Mouse (Mus musculus) splenic B cell, adult 2 months (primary cell): Measurements from ENCODE around the gene Ero1l.

Experiments
- DNase-seq: peaks from one replicate; pipeline ENCODE4 v3.0.0-alpha.2; 2011; ENCODE audit warnings: low read depth, low spot score
- H3K27me3 ChIP-seq: 2 replicates; pipeline ENCODE4 v1.6.1; 2012; ENCODE audit warnings: mild to moderate bottlenecking, low read length, moderate library complexity, mixed read lengths; ENCODE audit not compliant: control insufficient read depth, poor library complexity, insufficient read depth, severe bottlenecking
- H3K36me3 ChIP-seq: 2 replicates; pipeline ENCODE4 v1.6.1; 2012; ENCODE audit warnings: mild to moderate bottlenecking, low read length, moderate library complexity, mixed read lengths; ENCODE audit not compliant: control insufficient read depth, poor library complexity, insufficient read depth, severe bottlenecking

Gene Ero1l

DNA sequence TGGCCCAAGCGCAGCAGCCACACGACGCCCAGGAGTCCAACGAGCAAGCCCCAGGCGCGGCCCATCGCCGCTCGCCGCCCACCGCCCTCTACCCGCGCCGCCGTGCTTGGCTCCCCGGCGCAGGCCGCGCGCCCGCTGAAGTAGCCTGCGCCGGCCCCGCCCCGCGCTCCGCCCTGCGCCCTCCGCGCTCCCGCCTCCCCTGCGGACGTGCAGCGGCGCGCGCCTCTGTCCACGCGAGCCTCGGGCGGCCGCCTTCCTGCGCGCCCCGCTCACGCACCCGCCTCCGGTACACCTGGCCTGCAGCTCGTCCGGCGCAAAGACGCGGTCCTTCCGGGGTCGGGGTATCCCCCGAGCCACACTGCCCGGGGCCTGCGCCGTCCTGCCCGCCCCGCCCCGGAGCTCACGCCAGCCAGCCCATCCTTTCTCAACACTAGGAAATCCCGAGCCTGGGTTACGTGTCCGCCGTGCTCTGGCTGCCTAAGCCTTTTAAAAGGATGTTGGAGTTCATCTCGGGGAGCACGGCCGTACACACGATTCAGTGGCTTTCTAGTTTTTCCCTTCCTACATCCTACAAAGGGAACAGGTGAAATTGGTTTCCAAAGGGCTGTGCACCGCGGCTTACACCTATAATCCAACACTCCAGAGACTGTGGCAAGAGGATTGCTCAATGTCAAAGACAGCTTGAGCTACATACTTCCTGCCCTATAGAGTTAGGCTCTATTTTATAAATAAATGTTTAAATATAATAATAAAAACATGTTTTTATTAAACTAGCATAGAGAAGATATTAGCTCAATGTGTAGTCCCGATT lies at the start of gene Ero1l:
Gene Ero1l, minus strand, starts transcription at position 346 of the 811 bp plus-strand sequence.
- Histone ChIP-seq H3K36me3 (no peaks in the 10 kb centered on the region), H3K27me3 (no peaks in the 10 kb centered on the region)
- DNase-seq = peak; percentile 80

DNA sequence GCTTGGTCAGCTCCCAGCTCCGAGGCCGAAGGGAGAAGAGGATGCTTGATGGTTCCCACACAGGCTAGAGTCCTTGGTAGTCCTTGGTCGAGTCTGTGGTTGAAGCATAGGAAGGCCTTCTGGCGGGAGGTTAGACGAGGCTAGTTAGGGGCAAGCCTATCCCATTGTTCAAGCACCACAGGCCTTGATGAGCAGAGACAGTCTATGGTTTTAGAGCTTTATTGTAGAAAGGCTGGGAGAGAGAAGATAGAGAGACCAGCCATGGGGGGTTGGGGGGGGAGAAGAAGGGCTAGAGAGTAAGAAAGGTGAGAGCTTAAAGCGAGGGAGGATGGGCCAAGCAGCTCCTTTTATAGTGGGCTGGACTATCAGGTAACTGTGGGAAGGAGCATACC lies 46.6 kb upstream of the Ero1l start:
- DNase-seq = no peak
- Histone ChIP-seq H3K27me3 (no peaks in the 10 kb centered on the region), H3K36me3 (peaks cover 8% of the 10 kb centered on the region)

DNA sequence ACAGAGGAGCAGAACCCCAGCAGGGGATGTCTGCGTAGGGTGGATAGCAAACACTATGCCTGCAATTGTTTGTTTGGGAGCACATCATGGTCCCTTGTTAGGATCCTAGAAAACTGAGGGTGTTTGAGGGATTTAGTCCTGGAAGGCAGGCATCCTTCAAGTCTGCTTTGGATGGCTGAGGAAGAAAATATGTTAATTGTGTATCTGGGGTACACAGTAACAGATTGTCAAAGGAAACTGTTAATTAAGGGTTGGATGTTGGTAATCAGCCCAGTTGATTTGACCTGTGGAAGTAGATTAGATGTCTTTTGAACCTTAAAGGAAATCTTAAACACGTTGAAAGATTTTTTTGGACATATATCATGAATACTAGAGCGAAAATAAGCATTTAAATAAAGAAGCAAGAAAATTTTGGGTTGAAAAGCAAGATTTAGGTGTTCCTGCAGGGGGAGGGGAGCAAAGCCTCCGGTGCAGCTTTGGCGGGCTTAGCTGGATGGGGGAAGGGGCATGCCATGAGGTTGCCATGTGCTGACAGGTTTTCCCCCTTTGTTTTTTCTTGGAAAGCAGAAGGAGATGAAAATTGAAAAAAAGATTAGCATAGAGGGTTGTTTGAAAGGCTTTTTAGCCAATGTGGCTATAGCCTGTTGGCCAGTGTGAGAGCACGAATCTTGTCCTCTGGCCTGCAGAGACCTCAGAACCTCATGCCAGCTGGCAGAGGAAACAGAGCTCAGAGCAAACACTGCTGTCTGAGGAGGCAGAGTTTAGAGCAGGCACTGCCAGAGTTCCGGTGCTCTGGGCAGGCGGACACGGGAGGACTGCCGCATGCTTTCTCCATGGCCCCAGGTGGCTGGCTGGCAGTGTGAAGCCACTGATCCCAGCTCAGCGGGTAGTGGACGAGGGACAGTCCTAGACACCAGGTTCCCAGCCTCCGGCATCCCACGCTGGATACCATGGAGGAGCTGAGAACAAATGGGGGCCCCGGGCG lies 45.9 kb upstream of the Ero1l start:
- H3K36me3 ChIP-seq = peaks cover 5% of the 10 kb centered on the region
- H3K27me3 ChIP-seq = no peaks in the 10 kb centered on the region
- no peak for DNase-seq

DNA sequence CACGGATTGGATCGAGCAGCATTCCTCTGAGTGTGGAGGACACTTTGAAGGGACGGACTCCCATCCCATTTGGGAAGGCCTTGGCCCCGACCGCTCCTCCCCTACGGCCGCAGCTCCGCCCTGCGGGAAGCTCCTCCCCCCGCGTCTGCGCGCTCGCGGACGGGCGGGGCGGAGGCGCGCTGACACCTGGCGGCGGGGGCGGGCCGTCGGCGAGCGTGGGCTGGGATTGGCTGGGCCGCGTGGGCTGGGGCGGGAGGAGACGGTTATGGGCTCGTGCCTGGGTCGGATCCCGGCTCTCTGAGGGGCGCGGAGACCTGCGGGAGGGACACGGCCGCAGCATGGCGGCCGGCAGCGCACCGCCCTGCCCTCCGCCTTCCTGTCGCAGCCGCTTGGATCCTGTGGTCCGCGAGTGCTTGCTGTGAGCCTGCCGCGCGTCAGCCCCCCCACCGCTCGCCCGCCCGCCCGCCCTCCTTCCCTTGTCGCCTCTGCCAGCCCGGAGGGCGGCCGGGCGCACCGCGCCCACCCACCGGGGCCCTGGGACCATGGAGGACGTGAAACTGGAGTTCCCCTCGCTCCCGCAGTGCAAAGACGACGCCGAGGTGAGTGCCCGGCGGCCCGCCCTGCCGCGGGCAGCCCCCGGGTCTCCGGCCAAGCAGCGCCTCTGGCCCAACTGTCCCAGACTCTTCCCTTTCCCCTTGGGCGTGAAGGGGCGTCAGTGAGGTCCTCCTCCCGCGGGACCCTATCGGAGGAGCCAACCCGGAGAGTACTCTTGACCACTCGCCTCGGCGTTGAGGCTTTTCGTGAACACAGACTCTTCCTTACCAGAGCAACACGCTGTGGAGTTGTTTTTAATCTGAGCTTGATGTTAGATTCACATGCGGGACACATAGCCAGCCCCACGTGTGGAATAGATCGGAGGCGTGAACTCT lies 32.6 kb upstream of the Ero1l start, which contains the start of gene Styx:
Gene Styx, plus strand, starts transcription at position 163 of the 929 bp plus-strand sequence.
- Histone ChIP-seq H3K27me3 (no peaks in the 10 kb centered on the region), H3K36me3 (peaks cover 3% of the 10 kb centered on the region)
- peak; percentile 93 for DNase-seq

- Histone ChIP-seq H3K27me3 (no peaks in the 10 kb centered on the region), H3K36me3 (peaks cover 3% of the 10 kb centered on the region; the same call in 1 of the 2 replicates)
- DNase-seq = peak; percentile 97
These were observed 11.1 kb upstream of the Ero1l start, which contains the start of gene Psmc6 for GRCm38 (mm10) chr14:45329589-45330181. Psmc6 (plus strand) TSS chr14:45329788.

- DNase-seq = no peak
- Histone ChIP-seq H3K36me3 (peaks cover 3% of the 10 kb centered on the region; the same call in 1 of the 2 replicates), H3K27me3 (no peaks in the 10 kb centered on the region)
These were observed 10.5 kb upstream of the Ero1l start for GRCm38 (mm10) chr14:45329018-45329588.

DNA sequence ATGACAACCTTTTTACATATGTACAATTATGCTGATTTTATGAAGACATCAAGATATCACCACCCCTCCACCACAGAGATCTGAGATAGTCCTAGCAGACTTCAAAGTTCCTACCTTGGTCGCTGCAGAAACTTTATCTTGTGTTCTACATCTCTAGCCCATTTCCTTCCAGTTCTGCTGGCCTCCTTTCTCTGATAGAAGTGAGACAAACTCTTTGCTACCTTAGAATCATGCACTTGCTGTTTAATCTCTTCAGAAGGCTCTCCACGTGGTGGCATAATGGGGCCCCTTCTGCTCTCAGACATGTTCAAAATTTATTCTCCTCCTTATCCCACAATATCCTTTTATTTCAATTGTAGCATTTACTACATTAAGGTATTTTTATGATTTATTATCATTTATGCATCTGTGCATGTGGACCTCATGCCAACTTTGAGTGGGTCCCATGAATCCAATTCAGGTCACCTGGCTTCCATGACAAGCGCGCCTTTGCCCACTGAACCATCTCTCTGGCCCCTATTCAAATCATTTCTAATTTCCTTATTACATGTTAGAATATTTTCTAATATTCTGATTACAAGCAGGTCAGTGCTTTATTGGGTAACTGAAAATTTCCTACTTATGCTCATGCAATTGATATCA lies 9.6 kb upstream of the Ero1l start:
- no peak for DNase-seq
- Histone ChIP-seq H3K36me3 (peaks cover 3% of the 10 kb centered on the region; the same call in 1 of the 2 replicates), H3K27me3 (no peaks in the 10 kb centered on the region)

DNA sequence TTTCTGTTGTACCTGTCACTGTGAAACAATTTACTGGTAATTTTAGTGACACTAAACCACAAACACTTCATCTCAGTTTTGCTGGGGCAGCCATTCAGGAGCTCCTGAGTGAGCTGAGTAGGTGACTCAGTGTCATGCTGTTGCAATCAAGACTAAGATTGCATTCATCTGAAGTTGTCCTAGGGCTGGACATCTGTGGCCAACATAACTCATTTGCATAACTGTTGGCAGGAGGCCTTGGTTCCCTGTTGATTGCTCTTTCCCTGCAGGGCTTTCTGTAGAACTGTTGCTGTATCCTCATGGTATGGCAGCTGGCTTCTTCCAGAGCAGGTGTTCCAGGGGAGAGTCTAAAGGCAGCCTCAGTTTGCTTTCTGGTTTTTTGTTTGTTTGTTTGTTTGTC lies 6.9 kb upstream of the Ero1l start:
- H3K36me3 ChIP-seq = no peaks in the 10 kb centered on the region
- no peaks in the 10 kb centered on the region for H3K27me3 ChIP-seq
- no peak for DNase-seq

DNA sequence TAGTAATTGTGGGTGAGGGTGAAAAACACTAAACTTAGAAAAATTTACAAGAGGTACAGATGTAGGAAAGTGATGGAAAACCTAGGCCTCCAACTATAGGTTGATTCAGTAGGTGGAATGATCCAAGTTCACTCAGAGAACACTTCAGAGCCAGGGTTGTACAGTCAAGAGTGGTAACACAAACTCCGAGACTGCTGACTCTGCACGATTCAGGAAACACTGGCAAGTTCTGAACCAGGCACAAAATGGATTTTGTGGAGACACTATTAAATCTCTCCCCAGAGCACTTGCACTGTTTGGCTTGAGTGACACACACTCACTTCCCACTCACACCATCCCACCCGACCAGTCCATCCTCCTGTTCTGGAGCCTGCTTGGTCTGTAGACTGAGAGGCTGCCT lies 4.7 kb upstream of the Ero1l start:
- no peak for DNase-seq
- no peaks in the 10 kb centered on the region for H3K27me3 ChIP-seq
- no peaks in the 10 kb centered on the region for H3K36me3 ChIP-seq

GRCm38 (mm10) chr14:45322450-45322849 lies 3.9 kb upstream of the Ero1l start:
- no peak for DNase-seq
- H3K27me3 ChIP-seq = no peaks in the 10 kb centered on the region

GRCm38 (mm10) chr14:45321622-45322021 lies 3.1 kb upstream of the Ero1l start:
- Histone ChIP-seq H3K27me3 (no peaks in the 10 kb centered on the region), H3K36me3 (no peaks in the 10 kb centered on the region)
- DNase-seq = no peak

More at GRCm38 (mm10) chr14:45322450-45322849, 3.9 kb upstream of the Ero1l start:
- no peaks in the 10 kb centered on the region for H3K36me3 ChIP-seq

GRCm38 (mm10) chr14:45321067-45321466 lies 2.5 kb upstream of the Ero1l start:
- no peak for DNase-seq
- Histone ChIP-seq H3K36me3 (no peaks in the 10 kb centered on the region), H3K27me3 (no peaks in the 10 kb centered on the region)

GRCm38 (mm10) chr14:45320111-45320510 lies 1.5 kb upstream of the Ero1l start:
- Histone ChIP-seq H3K36me3 (no peaks in the 10 kb centered on the region), H3K27me3 (no peaks in the 10 kb centered on the region)
- no peak for DNase-seq
